Mouse (Mus musculus) MEL (cell line): ENCODE measurements around the gene Slc9a3r1. TPM values are rescaled to one million over a fixed set of nuclear protein-coding genes. Genes with fewer than 3 reads are reported as not detected.

Experiments
- DNase-seq: peaks from one replicate; pipeline ENCODE4 v3.0.0; 2011; ENCODE audit warnings: low read depth, low spot score
- H3K27ac ChIP-seq: 2 replicates; pipeline ENCODE4 v1.5.1; 2012; ENCODE audit warnings: low read depth, mild to moderate bottlenecking, control low read depth, low read length, moderate library complexity; ENCODE audit not compliant: control insufficient read depth
- H3K27me3 ChIP-seq, 2 experiments: fragments of 150-350 bp in 1 of 2; sonication (generic) in 1 of 2; 2 replicates each; pipeline ENCODE4 v1.6.1; 2012; ENCODE audit warnings: low read length in 2 of 2, mild to moderate bottlenecking in 2 of 2, improper control_type of control experiment in 1 of 2, moderate library complexity in 1 of 2; ENCODE audit not compliant: insufficient read depth in 2 of 2, control insufficient read depth in 1 of 2
- H3K36me3 ChIP-seq, 2 experiments: 2 replicates each; pipeline ENCODE4 v1.6.1; 2012 to 2014; ENCODE audit warnings: low read length in 2 of 2, improper control_type of control experiment in 1 of 2, inconsistent platforms in 1 of 2, mild to moderate bottlenecking in 1 of 2; ENCODE audit not compliant: insufficient read depth in 2 of 2, control insufficient read depth in 1 of 2
- H3K4me1 ChIP-seq, 2 experiments: fragments of 150-350 bp in 1 of 2; sonication (generic) in 1 of 2; 2 replicates each; pipeline ENCODE4 v1.6.1; 2012; ENCODE audit warnings: low read length in 2 of 2, improper control_type of control experiment in 1 of 2, mild to moderate bottlenecking in 1 of 2; ENCODE audit not compliant: insufficient read depth in 2 of 2, control insufficient read depth in 1 of 2
- H3K4me3 ChIP-seq, 2 experiments: fragments of 150-350 bp in 1 of 2; sonication (generic) in 1 of 2; 2 replicates each; pipeline ENCODE4 v1.5.1; 2012; ENCODE audit warnings: low read depth in 2 of 2, low read length in 2 of 2, mild to moderate bottlenecking in 2 of 2, moderate library complexity in 2 of 2, control low read depth in 1 of 2, improper control_type of control experiment in 1 of 2; ENCODE audit not compliant: control insufficient read depth in 1 of 2, insufficient read depth in 1 of 2
- H3K79me2 ChIP-seq: 2 replicates; pipeline ENCODE4 v1.6.1; 2012; ENCODE audit warnings: mild to moderate bottlenecking, low read length, moderate library complexity; ENCODE audit not compliant: control insufficient read depth, poor library complexity, insufficient read depth
- H3K9ac ChIP-seq: 2 replicates; pipeline ENCODE4 v1.6.1; 2012; ENCODE audit warnings: low read depth, mild to moderate bottlenecking, control low read depth, low read length, moderate library complexity; ENCODE audit not compliant: control insufficient read depth, poor library complexity, severe bottlenecking
- H3K9me3 ChIP-seq: fragments of 150-350 bp; sonication (generic); replicated peaks from 2 replicates; pipeline ENCODE4 v1.6.1; 2012; ENCODE audit warnings: mild to moderate bottlenecking, low read length, improper control_type of control experiment, moderate library complexity; ENCODE audit not compliant: insufficient read depth
- CHD2 ChIP-seq: IDR thresholded peaks from 2 replicates; pipeline ENCODE4 v1.6.1; 2011; ENCODE audit warnings: low read length, improper control_type of control experiment
- ELF1 ChIP-seq: IDR thresholded peaks from 2 replicates; pipeline ENCODE4 v1.6.1; 2014; ENCODE audit warnings: low read depth, mild to moderate bottlenecking, inconsistent platforms, low read length, improper control_type of control experiment, moderate library complexity
- EP300 ChIP-seq, 2 experiments: IDR thresholded peaks; 2 replicates each; pipeline ENCODE4 v1.6.1; 2011; ENCODE audit warnings: improper control_type of control experiment in 2 of 2, low read length in 2 of 2, low read depth in 1 of 2, mild to moderate bottlenecking in 1 of 2
- ETS1 ChIP-seq: IDR thresholded peaks from 2 replicates; pipeline ENCODE4 v1.6.1; 2012; ENCODE audit warnings: low read depth, mild to moderate bottlenecking, inconsistent platforms, low read length, improper control_type of control experiment, moderate library complexity
- GABPA ChIP-seq: IDR thresholded peaks from 2 replicates; pipeline ENCODE4 v1.6.1; 2012; ENCODE audit warnings: low read depth, mild to moderate bottlenecking, inconsistent platforms, low read length, improper control_type of control experiment, moderate library complexity
- GATA1 ChIP-seq: IDR thresholded peaks from 2 replicates; pipeline ENCODE4 v1.6.1; 2011; ENCODE audit warnings: low read depth, low read length, improper control_type of control experiment
- HCFC1 ChIP-seq: IDR thresholded peaks from 2 replicates; pipeline ENCODE4 v1.6.1; 2012; ENCODE audit warnings: low read depth, mild to moderate bottlenecking, inconsistent platforms, low read length, improper control_type of control experiment, moderate library complexity
- JUND ChIP-seq: IDR thresholded peaks from 2 replicates; pipeline ENCODE4 v1.6.1; 2011; ENCODE audit warnings: low read depth, mild to moderate bottlenecking, improper control_type of control experiment, low read length
- KAT2A ChIP-seq: conservative IDR thresholded peaks from 2 replicates; pipeline ENCODE4 v1.6.1; 2012; ENCODE audit warnings: low read depth, low read length, improper control_type of control experiment, inconsistent platforms
- MAX ChIP-seq: IDR thresholded peaks from 2 replicates; pipeline ENCODE4 v1.6.1; 2011; ENCODE audit warnings: low read length, improper control_type of control experiment
- MAZ ChIP-seq: IDR thresholded peaks from 2 replicates; pipeline ENCODE4 v1.6.1; 2012; ENCODE audit warnings: low read depth, mild to moderate bottlenecking, inconsistent platforms, low read length, improper control_type of control experiment
- MXI1 ChIP-seq: IDR thresholded peaks from 2 replicates; pipeline ENCODE4 v1.6.1; 2011; ENCODE audit warnings: mild to moderate bottlenecking, low read depth, low read length, improper control_type of control experiment
- MYC ChIP-seq: IDR thresholded peaks from 2 replicates; pipeline ENCODE4 v1.6.1; 2011; ENCODE audit warnings: low read depth, mild to moderate bottlenecking, low read length, improper control_type of control experiment, moderate library complexity
- NELFE ChIP-seq: IDR thresholded peaks from 2 replicates; pipeline ENCODE4 v1.6.1; 2011; ENCODE audit warnings: low read depth, low read length, improper control_type of control experiment
- POLR2A ChIP-seq, 2 experiments: IDR thresholded peaks; 2 replicates each; pipeline ENCODE4 v1.6.1; 2011 to 2012; ENCODE audit warnings: low read length in 2 of 2, mild to moderate bottlenecking in 2 of 2, control low read depth in 1 of 2, improper control_type of control experiment in 1 of 2, low read depth in 1 of 2, moderate library complexity in 1 of 2; ENCODE audit not compliant: control insufficient read depth in 1 of 2, insufficient read depth in 1 of 2, poor library complexity in 1 of 2
- POLR2AphosphoS2 ChIP-seq: IDR thresholded peaks from 2 replicates; pipeline ENCODE4 v1.6.1; 2011; ENCODE audit warnings: low read length, improper control_type of control experiment
- POLR2AphosphoS5 ChIP-seq: IDR thresholded peaks from 2 replicates; pipeline ENCODE4 v1.6.1; 2012; ENCODE audit warnings: low read depth, borderline replicate concordance, mild to moderate bottlenecking, inconsistent platforms, low read length, moderate library complexity, mixed read lengths
- RCOR1 ChIP-seq: IDR thresholded peaks from 2 replicates; pipeline ENCODE4 v1.6.1; 2012; ENCODE audit warnings: low read depth, mild to moderate bottlenecking, inconsistent platforms, low read length, improper control_type of control experiment
- SIN3A ChIP-seq: IDR thresholded peaks from 2 replicates; pipeline ENCODE4 v1.6.1; 2012; ENCODE audit warnings: low read length, improper control_type of control experiment, inconsistent platforms
- SMC3 ChIP-seq: IDR thresholded peaks from 2 replicates; pipeline ENCODE4 v1.6.1; 2011; ENCODE audit warnings: low read depth, low read length, improper control_type of control experiment
- TCF12 ChIP-seq: IDR thresholded peaks from 2 replicates; pipeline ENCODE4 v1.6.1; 2014; ENCODE audit warnings: low read depth, mild to moderate bottlenecking, inconsistent platforms, low read length, improper control_type of control experiment, moderate library complexity
- UBTF ChIP-seq: IDR thresholded peaks from 2 replicates; pipeline ENCODE4 v1.6.1; 2012; ENCODE audit warnings: low read depth, mild to moderate bottlenecking, inconsistent platforms, low read length, improper control_type of control experiment, moderate library complexity, borderline replicate concordance; ENCODE audit not compliant: insufficient read depth
- ZC3H11A ChIP-seq: IDR thresholded peaks from 2 replicates; pipeline ENCODE4 v1.6.1; 2012; ENCODE audit warnings: low read depth, mild to moderate bottlenecking, inconsistent platforms, low read length, improper control_type of control experiment
- ZMIZ1 ChIP-seq: IDR thresholded peaks from 2 replicates; pipeline ENCODE4 v1.6.1; 2012; ENCODE audit warnings: low read depth, mild to moderate bottlenecking, inconsistent platforms, low read length, improper control_type of control experiment, moderate library complexity
- ZNF384 ChIP-seq: IDR thresholded peaks from 2 replicates; pipeline ENCODE4 v1.6.1; 2012; ENCODE audit warnings: low read depth, mild to moderate bottlenecking, inconsistent platforms, low read length, improper control_type of control experiment
- polyA plus RNA-seq, 2 experiments: library from polyadenylated mRNA; stranded (reverse) in 1 of 2; unstranded in 1 of 2; fragments of >175 nt in 1 of 2; fragments of >200 nt in 1 of 2; gene quantifications; 2 replicates each; pipeline versions ENCODE4 v1.2.1 to v1.2.4; 2012; ENCODE audit warnings: low replicate concordance in 2 of 2, low read depth in 1 of 2; ENCODE audit not compliant: insufficient read length in 2 of 2, insufficient read depth in 1 of 2, missing spikeins in 1 of 2
- total RNA-seq: library from RNA; depleted of rRNA; stranded (reverse); fragments of 300-350 nt; gene quantifications from 2 replicates; pipeline ENCODE4 v1.2.3, GENCODE M21; 2012

The Slc9a3r1 gene
- total and polyA plus RNA-seq, 3 experiments, result 112 to 127 TPM; not detected in 1

- peak; percentile 40 for DNase-seq
- Histone ChIP-seq H3K27me3 (no peaks in the 10 kb centered on the region), H3K4me1 (peaks cover 0 to 2% of the 10 kb centered on the region in 2 experiments; a peak in 2 of 4 replicates), H3K36me3 (peaks cover 0 to 4% of the 10 kb centered on the region in 2 experiments; a peak in 3 of 4 replicates), H3K27ac (no peak overlapping the region), H3K4me3 (no peak overlapping the region), H3K79me2 (no peaks in the 10 kb centered on the region), H3K9ac (no peak overlapping the region), H3K9me3 (no peaks in the 10 kb centered on the region)
- TF ChIP-seq MXI1 (0 out of 2 replicates have a peak, but pooled peaks have one; percentile 30), GATA1 (0 out of 2 replicates have a peak, but pooled peaks have one; percentile 23), TCF12 (peak; percentile 7; the same call in 1 of the 2 replicates), RCOR1 (peak; percentile 61; the same call in 1 of the 2 replicates), ETS1 (peak; percentile 80), POLR2AphosphoS5 (no peak), EP300 (IDR thresholded peaks at IDR 0.05; ENCODE audit: low read depth in 1 of 2, low read length in 2 of 2) (peak in 1 of 2 experiments; percentile 28; a peak in 1 of 4 replicates), ELF1 (no peak)
These were observed 54.6 kb downstream of the Slc9a3r1 start for GRCm38 (mm10) chr11:115217439-115218410.

GRCm38 (mm10) chr11:115219263-115219662, 56.1 kb downstream of the Slc9a3r1 start:
- no peak for DNase-seq
- no peak for TF ChIP-seq NELFE
- TF ChIP-seq MAZ, result no peak
- TF ChIP-seq SIN3A, result no peak
- TF ChIP-seq ZNF384, result no peak
- TF ChIP-seq MAX, result no peak
- TF ChIP-seq HCFC1, result no peak
- no peak for TF ChIP-seq POLR2AphosphoS2
- no peak for TF ChIP-seq EP300 (IDR thresholded peaks at IDR 0.05; ENCODE audit: low read depth in 1 of 2, low read length in 2 of 2)
- TF ChIP-seq ZC3H11A, result no peak
- TF ChIP-seq KAT2A, result no peak
- no peak for TF ChIP-seq ZMIZ1
- TF ChIP-seq CHD2, result no peak
- no peak for TF ChIP-seq UBTF
- no peak for TF ChIP-seq MYC
- TF ChIP-seq POLR2A (IDR thresholded peaks at IDR 0.05; ENCODE audit: control insufficient read depth in 1 of 2, insufficient read depth in 1 of 2, low read depth in 1 of 2, low read length in 2 of 2, poor library complexity in 1 of 2), result no peak
- no peak for TF ChIP-seq GABPA
- TF ChIP-seq JUND, result no peak
- no peak for TF ChIP-seq SMC3
- Histone ChIP-seq H3K27ac (no peak overlapping the region), H3K4me3 (no peak overlapping the region), H3K4me1 (peaks cover 0 to 2% of the 10 kb centered on the region in 2 experiments; a peak in 2 of 4 replicates), H3K79me2 (no peaks in the 10 kb centered on the region), H3K9ac (no peak overlapping the region), H3K27me3 (no peaks in the 10 kb centered on the region), H3K36me3 (peaks cover 0 to 2% of the 10 kb centered on the region in 2 experiments; a peak in 3 of 4 replicates), H3K9me3 (no peaks in the 10 kb centered on the region)
